ENCODE assay signal across 9 mouse cellular contexts in the genomic region with DNA sequence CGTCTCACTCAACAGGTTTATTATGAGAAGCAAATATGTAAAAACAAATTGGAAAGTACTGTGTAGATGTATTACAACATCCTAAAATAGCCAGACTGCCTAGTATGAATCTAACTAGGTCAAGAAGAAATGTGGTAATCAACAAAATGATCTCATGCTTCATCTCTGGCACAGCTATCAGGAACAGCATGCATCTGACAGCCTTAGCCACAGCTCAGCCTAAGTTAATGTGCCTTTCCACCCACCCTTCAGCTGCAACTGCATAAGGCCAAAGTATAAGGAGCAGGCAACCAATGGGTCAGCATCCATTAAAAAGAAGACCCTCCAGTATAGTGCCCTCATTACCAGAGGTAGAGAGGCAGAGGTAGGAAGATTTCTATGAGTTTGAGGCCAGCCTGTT. TPM values are rescaled to one million over a fixed set of nuclear protein-coding genes. Genes with fewer than 3 reads are reported as not detected.
DNase-seq lines count a peak whose midpoint lies in the region; ATAC-seq and TF ChIP-seq lines count a peak whose summit lies in the region.
"Had no signal": no experiment of that assay in that cellular context is flagged by ENCODE, and none has a peak within 500 bp of the region (broad histone marks: within the 10 kb centered on the region; RNA-seq: fewer than 3 reads in every experiment).

No protein-coding gene starts in this region.

- peaks cover 23% of the 10 kb centered on the region for H3K4me1 ChIP-seq in liver, adult 2 months (ENCODE audit: control insufficient read depth, insufficient read depth, low read length)
- H3K4me1 ChIP-seq in liver, embryonic 12.5 days: peaks cover 85% of the 10 kb centered on the region

- H3K4me3 ChIP-seq in liver, adult 2 months (ENCODE audit: insufficient read depth, low read depth, low read length): no peak overlapping the region
- H3K4me3 ChIP-seq in liver, embryonic 12.5 days: no peak overlapping the region

- DNase-seq in adrenal gland, postnatal 10 days: peak; percentile 24
- no peak for DNase-seq in adrenal gland, adult 8-10 months
- DNase-seq in liver, adult 2 months (ENCODE audit: extremely low read depth, low read depth, low spot score): peak; percentile 92
- peak; percentile 51 to 55 for DNase-seq in cerebellum, postnatal 25 days
- peak; percentile 74 for DNase-seq in lung, postnatal 25 days (ENCODE audit: low spot score)
- DNase-seq in kidney, postnatal 10 days: no peak
- no peak for DNase-seq in natural killer cell, adult 2 months (ENCODE audit: low spot score in 2 of 2)

- 26% methylated on average over 1 of the region's 1 CpGs for WGBS in liver, adult 2 months
- 84% methylated on average over 1 of the region's 1 CpGs for WGBS in liver, embryonic 12.5 days (ENCODE audit: insufficient replicate concordance)

- H3K79me2 ChIP-seq in liver, adult 2 months (ENCODE audit: control insufficient read depth, insufficient read depth, low read length): peaks cover 48% of the 10 kb centered on the region

- no peaks in the 10 kb centered on the region for H3K36me3 ChIP-seq in liver, adult 2 months (ENCODE audit: control insufficient read depth, insufficient read depth, low read length)
- H3K36me3 ChIP-seq in liver, embryonic 12.5 days: peaks cover 13% of the 10 kb centered on the region

- ATAC-seq in liver, embryonic 12.5 days: no peak
- ATAC-seq: hindbrain, postnatal 0 days had no signal

- H3K9ac ChIP-seq in liver, adult 2 months (ENCODE audit: low read depth, low read length): no peak overlapping the region
- H3K9ac ChIP-seq in liver, embryonic 12.5 days: no peak overlapping the region

- H3K27me3 ChIP-seq in liver, adult 2 months (ENCODE audit: control insufficient read depth, insufficient read depth, low read length): no peaks in the 10 kb centered on the region
- H3K27me3 ChIP-seq in liver, embryonic 12.5 days (replicated peaks): no peaks in the 10 kb centered on the region

- H3K9me3 ChIP-seq in liver, embryonic 12.5 days (replicated peaks): no peaks in the 10 kb centered on the region

- no peak for TF ChIP-seq POLR2A in liver, adult 2 months (IDR thresholded peaks at IDR 0.05; ENCODE audit: extremely low read depth, insufficient read depth, low read length)

- no peak overlapping the region for H3K4me2 ChIP-seq in liver, embryonic 12.5 days

- TF ChIP-seq CTCF in liver, adult 2 months (IDR thresholded peaks at IDR 0.05; ENCODE audit: low read depth, low read length): no peak

- peak overlapping the region; percentile 23 for H3K27ac ChIP-seq in liver, adult 2 months (replicated peaks; ENCODE audit: insufficient read depth, low read depth, low read length)
- H3K27ac ChIP-seq in liver, embryonic 12.5 days: no peak overlapping the region
- H3K27ac ChIP-seq: hindbrain, postnatal 0 days had no signal

RNA-seq across cellular contexts. Expression of a gene that starts 34.1 kb away (rescaled TPM):
- 10 to 100 TPM; 17.0 to 18.4 TPM for total RNA-seq in adrenal gland, postnatal 10 days (2021)
- 10 to 100 TPM; 11.2 to 17.4 (median 15.0) TPM for total RNA-seq in adrenal gland, adult 8-10 months (2022)
- total RNA-seq in liver, adult 2 months (2014; rRNA removed): 72.2 and 76.0 TPM in 2 replicates
- 55.4 and 61.4 TPM in 2 replicates for polyA plus RNA-seq in liver, adult 2 months (2012; rRNA removed)
- 93.9 and 99.9 TPM in 2 replicates for polyA plus RNA-seq in liver, embryonic 12.5 days (2016; fragmentation: Nextera tagmentation; extraction: Ambion mirVana)

Comparison
In these comparisons a context has a peak if more than half of its experiments do, and no peak if none do; other contexts are left out.
1. DNase-seq: peak in adrenal gland, postnatal 10 days (single experiment), liver, adult 2 months (single experiment), cerebellum, postnatal 25 days (2 of 2) and lung, postnatal 25 days (single experiment); none in adrenal gland, adult 8-10 months (single experiment), kidney, postnatal 10 days (single experiment) and natural killer cell, adult 2 months (0 of 2).